Mouse (Mus musculus): Measurements from ENCODE around the gene Defb23. TPM values are rescaled to one million over a fixed set of nuclear protein-coding genes. Genes with fewer than 3 reads are reported as not detected.
A peak's percentile ranks its signal among the peaks of the same experiment; 100 is the strongest.

The Defb23 gene
- polyA plus RNA-seq, 1 experiment, result not detected

GRCm38 (mm10) chr2:152413765-152414584 is 50.4 kb downstream of the Defb23 start:
- TF ChIP-seq GATA1 (IDR thresholded peaks at IDR 0.05; ENCODE audit: borderline replicate concordance, low read length), result no peak
- TF ChIP-seq FLI1 (IDR thresholded peaks at IDR 0.05; ENCODE audit: low read length), result no peak
- peaks cover 55% of the 10 kb centered on the region for H3K9me3 ChIP-seq
- H3K4me1 ChIP-seq, result peaks cover 34% of the 10 kb centered on the region
- peak overlapping the region; percentile 94 for H3K4me3 ChIP-seq (replicated peaks)
- H3K36me3 ChIP-seq (replicated peaks; ENCODE audit: low read length), result peaks cover 24% of the 10 kb centered on the region
- H3K27me3 ChIP-seq (replicated peaks), result peaks cover 25% of the 10 kb centered on the region

GRCm38 (mm10) chr2:152413158-152413764 is 51.2 kb downstream of the Defb23 start:
- Histone ChIP-seq H3K27me3 (replicated peaks) (peaks cover 25% of the 10 kb centered on the region), H3K4me1 (peaks cover 34% of the 10 kb centered on the region), H3K9me3 (peaks cover 50% of the 10 kb centered on the region), H3K36me3 (replicated peaks; ENCODE audit: low read length) (peaks cover 17% of the 10 kb centered on the region), H3K4me3 (replicated peaks) (peak overlapping the region; percentile 94)
- no peak for TF ChIP-seq FLI1 (IDR thresholded peaks at IDR 0.05; ENCODE audit: low read length)
- no peak for TF ChIP-seq GATA1 (IDR thresholded peaks at IDR 0.05; ENCODE audit: borderline replicate concordance, low read length)

GRCm38 (mm10) chr2:152412526-152413157 is 51.8 kb downstream of the Defb23 start:
- Histone ChIP-seq H3K27me3 (replicated peaks) (peaks cover 25% of the 10 kb centered on the region), H3K9me3 (peaks cover 48% of the 10 kb centered on the region), H3K36me3 (replicated peaks; ENCODE audit: low read length) (peaks cover 17% of the 10 kb centered on the region), H3K4me3 (replicated peaks) (no peak overlapping the region), H3K4me1 (peaks cover 34% of the 10 kb centered on the region)
- no peak for TF ChIP-seq FLI1 (IDR thresholded peaks at IDR 0.05; ENCODE audit: low read length)
- TF ChIP-seq GATA1 (IDR thresholded peaks at IDR 0.05; ENCODE audit: borderline replicate concordance, low read length), result no peak

- H3K4me1 ChIP-seq, result peaks cover 38% of the 10 kb centered on the region
- no peak overlapping the region for H3K4me3 ChIP-seq (replicated peaks)
Observed at GRCm38 (mm10) chr2:152411471-152411870, 52.9 kb downstream of the Defb23 start.

GRCm38 (mm10) chr2:152410971-152411371 is 53.4 kb downstream of the Defb23 start:
- Histone ChIP-seq H3K27me3 (replicated peaks) (peaks cover 25% of the 10 kb centered on the region), H3K36me3 (replicated peaks; ENCODE audit: low read length) (peaks cover 10% of the 10 kb centered on the region), H3K4me3 (replicated peaks) (no peak overlapping the region), H3K9me3 (peaks cover 43% of the 10 kb centered on the region), H3K4me1 (peaks cover 43% of the 10 kb centered on the region)
- TF ChIP-seq GATA1 (IDR thresholded peaks at IDR 0.05; ENCODE audit: borderline replicate concordance, low read length) (no peak), FLI1 (IDR thresholded peaks at IDR 0.05; ENCODE audit: low read length) (no peak)

More at GRCm38 (mm10) chr2:152411471-152411870, 52.9 kb downstream of the Defb23 start:
- H3K9me3 ChIP-seq, result peaks cover 48% of the 10 kb centered on the region
- TF ChIP-seq GATA1 (IDR thresholded peaks at IDR 0.05; ENCODE audit: borderline replicate concordance, low read length) (no peak), FLI1 (IDR thresholded peaks at IDR 0.05; ENCODE audit: low read length) (no peak)
- H3K36me3 ChIP-seq (replicated peaks; ENCODE audit: low read length), result peaks cover 14% of the 10 kb centered on the region
- H3K27me3 ChIP-seq (replicated peaks), result peaks cover 25% of the 10 kb centered on the region

- H3K9me3 ChIP-seq, result peaks cover 31% of the 10 kb centered on the region
- H3K27me3 ChIP-seq (replicated peaks), result peaks cover 18% of the 10 kb centered on the region
- peaks cover 5% of the 10 kb centered on the region for H3K36me3 ChIP-seq (replicated peaks; ENCODE audit: low read length)
- TF ChIP-seq FLI1 (IDR thresholded peaks at IDR 0.05; ENCODE audit: low read length) (no peak), GATA1 (IDR thresholded peaks at IDR 0.05; ENCODE audit: borderline replicate concordance, low read length) (no peak)
- H3K4me1 ChIP-seq, result peaks cover 45% of the 10 kb centered on the region
- H3K4me3 ChIP-seq (replicated peaks), result no peak overlapping the region
Observed at GRCm38 (mm10) chr2:152409781-152410180, 54.6 kb downstream of the Defb23 start.

Other genes starting within 250 kb of the Defb23 start
- 3.4 and 4.4 TPM in 2 replicates for gene Csnk2a1, start 237.8 kb downstream of the Defb23 start, polyA plus RNA-seq (2012; ENCODE audit: insufficient read depth, low replicate concordance)
- gene Tbc1d20, start 170.8 kb downstream of the Defb23 start, polyA plus RNA-seq (2012; ENCODE audit: insufficient read depth, low replicate concordance), result 6.9 and 22.2 TPM in 2 replicates
- gene Rbck1, start 132.0 kb downstream of the Defb23 start, polyA plus RNA-seq (2012; ENCODE audit: insufficient read depth, low replicate concordance), result 152 and 308 TPM in 2 replicates
- gene Trib3, start 120.6 kb downstream of the Defb23 start, polyA plus RNA-seq (2012; ENCODE audit: insufficient read depth, low replicate concordance), result 26.3 and 95.5 TPM in 2 replicates
- 1.2 TPM in 1 of 2 replicates, not detected in the other for gene Nrsn2, start 88.0 kb downstream of the Defb23 start, polyA plus RNA-seq (2012; ENCODE audit: insufficient read depth, low replicate concordance)
- gene Sox12, start 66.6 kb downstream of the Defb23 start, polyA plus RNA-seq (2012; ENCODE audit: insufficient read depth, low replicate concordance), result 7.8 and 11.7 TPM in 2 replicates
- 3.6 and 7.9 TPM in 2 replicates for gene Zcchc3, start 49.6 kb downstream of the Defb23 start, polyA plus RNA-seq (2012; ENCODE audit: insufficient read depth, low replicate concordance)
- not detected in 2 replicates for gene 6820408C15Rik, start 49.0 kb downstream of the Defb23 start, polyA plus RNA-seq (2012; ENCODE audit: insufficient read depth, low replicate concordance)
- not detected in 2 replicates for gene Defb20, start 12.4 kb upstream of the Defb23 start, polyA plus RNA-seq (2012; ENCODE audit: insufficient read depth, low replicate concordance)
- not detected in 2 replicates for gene Defb22, start 25.5 kb upstream of the Defb23 start, polyA plus RNA-seq (2012; ENCODE audit: insufficient read depth, low replicate concordance)
- not detected in 2 replicates for gene Defb26, start 47.1 kb upstream of the Defb23 start, polyA plus RNA-seq (2012; ENCODE audit: insufficient read depth, low replicate concordance)
- not detected in 2 replicates for gene Defb28, start 53.6 kb upstream of the Defb23 start, polyA plus RNA-seq (2012; ENCODE audit: insufficient read depth, low replicate concordance)
- not detected in 2 replicates for gene Defb29, start 75.5 kb upstream of the Defb23 start, polyA plus RNA-seq (2012; ENCODE audit: insufficient read depth, low replicate concordance)
- gene Gm17416, start 104.7 kb upstream of the Defb23 start, polyA plus RNA-seq (2012; ENCODE audit: insufficient read depth, low replicate concordance), result not detected in 2 replicates
- not detected in 2 replicates for gene Defb21, start 108.1 kb upstream of the Defb23 start, polyA plus RNA-seq (2012; ENCODE audit: insufficient read depth, low replicate concordance)
- gene Defb19, start 115.7 kb upstream of the Defb23 start, polyA plus RNA-seq (2012; ENCODE audit: insufficient read depth, low replicate concordance), result not detected in 2 replicates
- gene Defb45, start 134.8 kb upstream of the Defb23 start, polyA plus RNA-seq (2012; ENCODE audit: insufficient read depth, low replicate concordance), result not detected in 2 replicates
- not detected in 2 replicates for gene Defb36, start 139.7 kb upstream of the Defb23 start, polyA plus RNA-seq (2012; ENCODE audit: insufficient read depth, low replicate concordance)
- gene Defb25, start 158.4 kb upstream of the Defb23 start, polyA plus RNA-seq (2012; ENCODE audit: insufficient read depth, low replicate concordance), result not detected in 2 replicates
- not detected in 2 replicates for gene Rem1, start 162.3 kb upstream of the Defb23 start, polyA plus RNA-seq (2012; ENCODE audit: insufficient read depth, low replicate concordance)
- 88.7 and 308 TPM in 2 replicates for gene H13, start 204.8 kb upstream of the Defb23 start, polyA plus RNA-seq (2012; ENCODE audit: insufficient read depth, low replicate concordance)
- not detected in 2 replicates for gene Mcts2, start 222.4 kb upstream of the Defb23 start, polyA plus RNA-seq (2012; ENCODE audit: insufficient read depth, low replicate concordance)

All from megakaryocyte, embryonic 14.5 days (primary cell).